Mouse (Mus musculus) heart, postnatal 0 days (tissue): Measurements from ENCODE around the gene Atg14.

Experiments
- CTCF ChIP-seq: IDR thresholded peaks from 2 replicates; pipeline ENCODE4 v1.5.1; 2016; ENCODE audit warnings: antibody characterized with exemption, control low read depth, low read depth
- EP300 ChIP-seq: IDR thresholded peaks from 2 replicates; pipeline ENCODE4 v1.6.1; 2016; ENCODE audit warnings: antibody characterized with exemption, low read depth

DNA sequence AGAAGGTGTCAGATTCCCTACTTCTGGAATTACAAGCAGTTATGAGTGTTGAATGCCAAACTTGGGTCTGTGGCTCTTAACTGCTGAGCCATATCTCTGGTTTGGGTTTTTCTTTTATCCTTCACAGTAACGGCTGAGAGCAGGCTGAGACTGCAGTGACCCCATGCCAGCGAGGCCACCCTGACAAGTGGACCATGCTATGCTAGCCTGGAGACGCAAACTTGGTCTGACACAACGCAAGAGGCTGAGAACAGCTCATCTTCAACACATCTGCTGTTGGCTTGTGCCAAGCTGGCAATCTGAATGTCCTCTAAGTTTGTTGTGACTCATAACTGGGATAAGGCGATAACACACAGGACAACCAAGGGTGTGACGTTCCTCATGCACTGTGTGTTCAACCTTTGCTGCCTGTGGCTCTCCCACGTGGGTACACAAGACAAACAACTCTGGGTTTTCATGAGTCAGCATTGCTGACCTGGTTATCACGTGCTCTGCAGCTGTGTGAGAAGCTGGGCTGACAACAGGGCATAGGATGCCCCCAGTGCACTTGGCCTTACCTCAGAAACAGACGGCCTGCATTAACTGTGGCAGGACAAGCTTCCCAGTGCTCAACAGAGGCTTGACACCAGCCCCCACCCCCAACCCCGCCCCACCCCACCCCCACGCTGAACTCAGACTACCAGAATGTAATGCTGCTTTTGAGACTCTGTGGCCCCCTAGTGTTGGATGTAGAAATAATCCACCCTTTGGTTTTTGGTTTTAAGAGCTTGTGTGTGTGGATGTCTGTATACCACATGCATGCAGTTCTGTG lies 36.9 kb downstream of the Atg14 start:
- peak; percentile 63 for TF ChIP-seq CTCF
- TF ChIP-seq EP300: peak; percentile 52; the same call in 1 of the 2 replicates
